Mouse (Mus musculus) liver, embryonic 14.5 days (tissue): ENCODE data around the gene Xylt1.

ENCODE experiments used
- CTCF ChIP-seq: IDR thresholded peaks from 2 replicates; pipeline ENCODE4 v1.5.1; 2016; ENCODE audit warnings: antibody characterized with exemption, low read depth, control low read depth
- EP300 ChIP-seq: IDR thresholded peaks from 2 replicates; pipeline ENCODE4 v1.6.1; 2016; ENCODE audit warnings: antibody characterized with exemption, low read depth

DNA sequence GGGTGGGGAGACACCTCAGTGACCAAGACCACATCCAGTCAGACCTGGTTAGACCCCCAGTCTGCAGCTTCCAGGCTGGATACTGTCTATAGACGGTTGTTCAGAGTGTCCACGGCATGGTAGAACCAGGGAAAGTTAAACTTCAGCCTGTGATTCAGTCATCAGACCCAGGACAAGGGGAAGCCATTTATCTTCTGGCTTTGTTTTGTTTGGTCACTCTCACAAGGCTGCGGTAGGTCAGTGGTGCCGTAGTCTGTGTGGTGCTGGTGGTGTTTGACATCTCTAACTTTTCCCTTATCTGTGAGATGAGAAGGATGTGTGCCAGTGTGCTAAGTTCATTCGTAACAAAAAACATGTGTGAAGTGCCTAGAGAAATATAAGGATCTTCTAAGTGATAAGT is 152.4 kb downstream of the Xylt1 start:
- TF ChIP-seq CTCF (no peak), EP300 (no peak)
